ENCODE assay signal across 20 mouse cellular contexts in the genomic region with DNA sequence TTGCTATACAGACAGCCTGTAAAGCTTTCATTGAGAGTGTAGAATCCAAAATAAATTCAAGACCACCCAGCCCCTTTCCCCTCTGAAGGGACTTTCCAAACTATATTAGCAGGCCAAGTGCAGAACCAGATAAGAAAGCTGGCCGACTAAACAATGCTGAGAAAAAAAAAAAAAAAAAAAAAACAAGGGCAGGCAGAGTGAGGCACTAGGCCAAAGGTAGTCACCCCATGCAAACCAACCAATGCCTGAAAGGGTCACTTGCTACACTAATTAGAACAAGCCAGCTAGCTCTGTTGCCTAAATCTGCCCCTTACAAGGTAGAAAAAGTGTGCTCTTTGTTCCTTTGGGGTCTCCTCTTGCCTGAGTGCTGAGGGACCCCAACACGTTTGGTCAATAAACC.
"Had no signal": no experiment of that assay in that cellular context is flagged by ENCODE, and none has a peak within 500 bp of the region (broad histone marks: within the 10 kb centered on the region; RNA-seq: fewer than 3 reads in every experiment).

No protein-coding gene starts in this region.

- H3K9me3 ChIP-seq: lung, embryonic 15.5 days; midbrain, embryonic 12.5 days; neural tube, embryonic 13.5 days; neural tube, embryonic 15.5 days had no signal

- H3K27me3 ChIP-seq: lung, embryonic 15.5 days; midbrain, embryonic 12.5 days; neural tube, embryonic 13.5 days; neural tube, embryonic 15.5 days had no signal

- H3K36me3 ChIP-seq: lung, embryonic 15.5 days; midbrain, embryonic 12.5 days; neural tube, embryonic 13.5 days; neural tube, embryonic 15.5 days had no signal

- H3K9ac ChIP-seq: lung, embryonic 15.5 days; midbrain, embryonic 12.5 days; neural tube, embryonic 13.5 days; neural tube, embryonic 15.5 days had no signal

- H3K4me2 ChIP-seq: lung, embryonic 15.5 days; midbrain, embryonic 12.5 days; neural tube, embryonic 13.5 days; neural tube, embryonic 15.5 days had no signal

- ATAC-seq: lung, postnatal 0 days; midbrain, embryonic 16.5 days had no signal

- H3K4me1 ChIP-seq: neural tube, embryonic 13.5 days; neural tube, embryonic 15.5 days had no signal

- DNase-seq: lung, adult 2 months; lung, postnatal 14 days; lung, postnatal 36 days; midbrain, embryonic 14.5 days; retina, postnatal 1 day; right cerebral cortex, adult 18-20 months; right cerebral cortex, postnatal 25 days; right cerebral cortex, postnatal 4 days; spleen, adult 18-20 months; thymus, adult 18-20 months; thymus, postnatal 25 days; thymus, postnatal 4 days had no signal

- H3K27ac ChIP-seq: lung, embryonic 15.5 days; midbrain, embryonic 12.5 days; neural tube, embryonic 13.5 days; neural tube, embryonic 15.5 days had no signal

- H3K4me3 ChIP-seq: lung, embryonic 15.5 days; megakaryocyte, embryonic 14.5 days; midbrain, embryonic 12.5 days; myocyte; neural tube, embryonic 13.5 days; neural tube, embryonic 15.5 days had no signal
